Mouse (Mus musculus): ENCODE measurements at regions not wholly inside any gene's neighbourhood (a gene's known extent, or its start where the extent isn't known, plus 50 kb on each side); places are given as distances from the start of the nearest gene placed in this dataset.
A peak's percentile ranks its signal among the peaks of the same experiment; 100 is the strongest.

DNA sequence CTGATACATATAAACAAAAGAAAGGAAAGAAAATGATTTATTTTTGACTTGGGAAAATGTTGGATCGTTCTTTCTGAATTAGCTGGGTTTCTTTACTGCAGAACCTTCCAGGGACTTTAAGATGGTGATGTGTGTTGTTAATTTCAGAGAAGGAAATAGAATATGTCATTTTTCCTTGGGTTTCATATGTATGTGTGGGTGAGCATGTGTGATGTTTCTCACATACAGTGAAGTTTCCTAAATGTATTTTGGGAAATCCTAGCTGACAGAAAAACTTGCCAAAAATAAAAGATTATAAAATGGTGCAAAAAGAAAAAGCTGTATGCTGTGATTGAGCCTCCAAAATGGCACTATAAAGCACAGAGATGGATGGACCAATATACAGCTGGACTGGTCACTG lies 319.2 kb downstream of the Lmx1a start:
- peak; percentile 69 for DNase-seq (ENCODE audit: low read depth, low spot score)

DNA sequence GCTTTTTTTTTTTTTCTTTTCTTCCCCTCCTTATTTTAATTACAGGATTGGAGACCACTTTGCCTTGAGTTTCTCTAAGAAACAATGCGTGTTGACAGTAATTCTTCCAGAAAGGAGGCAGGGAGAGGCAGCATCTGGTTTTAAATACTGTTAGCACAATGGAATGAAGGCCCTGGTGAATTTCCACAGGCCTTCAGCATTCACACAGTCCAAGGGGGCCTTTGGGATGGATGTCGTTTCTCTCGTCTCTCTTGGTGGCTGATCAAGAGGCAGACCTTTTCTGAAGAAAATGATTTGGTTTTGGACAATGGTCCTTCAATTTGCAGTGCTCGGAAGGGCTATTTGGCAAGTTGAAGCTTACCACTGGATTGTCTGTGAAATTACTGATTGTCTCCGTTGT lies 321.4 kb downstream of the Lmx1a start:
- no peak for DNase-seq (ENCODE audit: low read depth, low spot score)

DNA sequence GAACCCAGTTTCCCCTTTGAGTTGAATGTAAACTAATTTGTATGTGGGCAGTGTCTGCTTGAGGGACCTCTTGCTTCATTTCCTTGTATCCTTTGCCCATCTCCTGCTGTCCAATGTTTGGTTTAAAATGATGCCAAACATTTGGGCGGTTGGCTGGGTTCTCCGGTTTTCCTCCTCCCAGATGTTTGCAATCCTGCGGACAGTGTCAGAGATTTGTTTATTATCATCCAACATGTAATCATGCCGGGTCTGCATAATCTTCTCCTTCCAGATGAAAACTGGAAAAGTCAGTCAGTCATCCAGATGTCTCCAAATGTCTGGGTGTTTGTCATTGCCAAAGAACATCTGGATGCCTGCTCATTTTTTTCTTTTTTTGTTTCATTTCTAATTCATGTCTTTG lies 323.0 kb downstream of the Lmx1a start:
- no peak for DNase-seq (ENCODE audit: low read depth, low spot score)

DNA sequence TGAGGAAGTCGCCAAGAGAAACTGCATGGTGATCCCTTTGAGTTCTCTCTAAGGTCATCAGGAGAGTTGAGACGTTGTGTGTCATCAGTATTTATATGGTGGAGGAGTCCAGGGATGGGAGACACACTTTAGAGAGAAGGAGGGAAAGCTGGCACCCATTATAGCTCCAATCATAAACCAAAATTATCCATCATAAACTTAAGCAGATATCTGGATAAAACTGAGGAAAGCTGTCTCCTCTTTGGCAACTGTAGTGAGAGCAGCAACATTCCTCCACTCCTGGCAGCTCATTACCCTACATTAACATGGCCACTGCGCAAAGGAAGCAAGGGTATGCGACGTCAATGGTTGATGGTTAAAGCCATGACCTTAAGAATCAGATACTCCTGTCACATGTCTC lies 323.6 kb downstream of the Lmx1a start:
- DNase-seq (ENCODE audit: low read depth, low spot score): no peak

DNA sequence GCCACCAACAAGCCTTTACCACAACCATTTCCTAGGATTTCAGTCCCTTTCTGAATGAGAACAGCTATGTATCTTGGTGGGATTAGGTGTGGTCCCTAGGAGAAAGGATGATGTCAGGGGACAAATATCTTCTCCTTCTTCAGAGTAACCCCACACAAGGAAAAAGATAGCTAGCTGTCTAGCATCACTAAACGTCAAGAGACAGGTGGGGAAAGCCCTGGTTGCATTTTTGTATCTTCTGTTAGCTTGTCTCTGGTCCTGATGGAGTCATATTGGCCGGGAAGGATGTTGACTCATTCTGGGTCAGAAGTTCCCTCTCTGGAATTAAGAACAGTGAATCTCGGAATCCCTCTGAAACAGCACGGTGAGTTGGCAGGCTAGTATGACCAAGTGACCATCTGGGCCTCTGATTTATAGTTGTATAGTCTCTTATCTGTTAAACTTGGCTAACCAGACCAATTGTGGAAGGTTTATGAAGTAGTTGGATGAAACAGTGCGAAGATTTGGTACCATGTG lies 327.4 kb downstream of the Lmx1a start:
- DNase-seq (ENCODE audit: low read depth, low spot score): no peak

DNA sequence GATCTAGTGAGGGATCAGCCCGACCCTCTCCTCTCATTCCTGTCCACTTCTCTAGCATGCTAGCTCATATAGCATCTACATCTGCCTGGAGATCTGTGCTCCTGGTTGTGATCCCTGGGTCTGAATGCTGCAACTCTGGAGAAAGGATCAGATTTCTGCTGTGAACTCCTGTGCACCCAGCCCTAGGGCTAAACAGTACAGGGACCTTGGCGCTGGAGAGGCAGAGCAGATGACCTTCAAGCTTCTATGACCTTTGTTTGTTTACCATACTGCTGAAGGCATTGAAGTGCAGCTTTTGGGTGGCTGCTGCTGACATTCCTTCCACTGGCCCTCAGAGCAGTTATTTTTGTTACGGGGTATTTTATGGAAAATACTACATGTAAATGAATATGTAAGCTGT lies 337.4 kb downstream of the Lmx1a start:
- DNase-seq (ENCODE audit: low read depth, low spot score): no peak

DNA sequence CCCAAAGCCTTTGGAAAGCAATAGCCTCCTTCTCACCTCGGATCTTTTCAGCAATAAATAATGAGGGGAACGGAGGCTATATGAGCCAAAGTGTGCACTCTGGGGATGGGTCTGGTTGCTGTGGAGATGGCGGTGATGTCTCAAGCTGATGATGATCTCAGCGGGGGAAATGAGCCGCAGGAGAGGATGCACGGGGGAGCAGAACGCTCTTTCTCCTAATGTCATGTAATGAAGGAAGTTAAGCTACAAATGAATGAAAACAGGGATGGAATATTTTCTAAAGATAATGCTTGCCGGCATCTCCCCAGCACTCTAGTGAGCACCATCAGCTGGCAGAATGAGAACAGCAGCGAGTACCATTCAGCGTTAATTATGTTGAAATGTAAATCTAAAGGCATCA lies 355.7 kb downstream of the Lmx1a start:
- no peak for DNase-seq (ENCODE audit: low read depth, low spot score)

DNA sequence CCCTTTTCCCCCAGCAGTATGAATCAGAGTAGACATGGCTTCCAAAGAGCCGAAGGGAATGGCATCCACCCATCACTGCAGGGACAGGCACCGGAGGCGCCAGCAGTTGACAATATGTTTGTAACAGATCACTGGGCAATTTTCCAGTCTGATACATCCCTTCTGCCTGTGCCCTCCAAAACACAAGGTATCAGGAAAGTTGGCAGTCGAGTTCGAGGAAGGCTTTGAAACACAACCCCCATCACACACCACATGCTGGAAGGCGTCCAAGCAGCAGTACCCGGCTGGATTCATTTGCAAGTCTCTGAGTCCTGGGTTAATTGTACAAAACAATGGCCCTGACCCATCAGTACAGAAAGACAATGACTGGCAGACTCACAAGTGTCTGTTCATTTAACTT lies 357.3 kb downstream of the Lmx1a start:
- peak; percentile 34 for DNase-seq (ENCODE audit: low read depth, low spot score)

DNA sequence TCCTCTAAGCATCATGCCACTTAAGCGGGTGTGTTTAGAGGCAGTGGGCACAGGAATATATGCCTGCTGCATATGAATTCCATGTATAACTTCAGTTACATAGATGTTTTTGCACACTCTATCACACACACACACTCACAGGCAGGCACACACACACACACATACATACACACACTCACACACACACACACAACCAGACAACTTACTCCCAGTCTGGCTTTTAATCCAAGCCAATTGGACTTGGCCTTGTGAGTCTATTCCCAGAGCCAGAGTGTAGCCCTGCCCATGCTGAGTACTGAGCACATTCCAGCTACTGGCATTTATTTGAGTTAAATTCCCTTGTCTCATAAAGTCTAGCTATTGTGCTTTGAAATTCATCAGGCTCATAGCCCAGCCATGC lies 357.7 kb downstream of the Lmx1a start:
- DNase-seq (ENCODE audit: low read depth, low spot score): no peak

DNA sequence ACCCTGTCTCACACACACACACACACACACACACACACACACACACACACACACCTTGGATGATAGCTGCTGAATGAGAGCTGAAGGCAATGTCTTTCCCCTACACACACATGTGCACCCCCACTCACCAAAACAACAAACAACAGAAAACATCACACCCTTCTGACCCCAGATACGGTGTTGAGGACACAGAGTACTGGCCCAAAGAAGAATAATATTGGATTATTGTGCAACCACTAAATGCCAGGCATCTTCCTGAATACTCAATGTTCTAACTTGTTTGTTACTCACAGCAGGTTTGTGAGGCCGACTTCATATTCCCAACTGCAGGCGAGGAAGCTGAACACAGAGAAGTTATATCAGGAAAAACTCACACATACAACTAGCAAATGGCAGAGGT lies 360.9 kb downstream of the Lmx1a start:
- no peak for DNase-seq (ENCODE audit: low read depth, low spot score)

DNA sequence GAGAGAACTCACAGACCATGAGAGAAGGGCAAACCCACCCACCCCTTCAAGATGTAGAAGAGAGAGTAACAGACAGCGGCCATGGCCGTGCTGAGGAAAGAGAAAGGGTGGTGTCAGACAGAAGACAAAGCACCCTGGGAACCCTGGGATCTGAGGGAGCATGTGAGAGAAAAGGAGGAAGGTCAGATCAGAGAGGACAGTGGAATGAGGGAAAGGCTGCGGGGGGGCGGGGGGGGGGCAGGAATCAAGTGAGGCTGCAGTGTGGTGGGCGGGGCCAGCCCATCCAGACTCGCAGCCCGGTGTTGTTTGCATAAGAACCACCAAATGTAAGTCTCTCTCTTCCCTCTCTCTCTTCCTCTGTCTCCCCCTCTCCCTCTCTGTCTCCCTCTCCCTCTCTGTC lies 367.4 kb downstream of the Lmx1a start:
- no peak for DNase-seq (ENCODE audit: low read depth, low spot score)

DNA sequence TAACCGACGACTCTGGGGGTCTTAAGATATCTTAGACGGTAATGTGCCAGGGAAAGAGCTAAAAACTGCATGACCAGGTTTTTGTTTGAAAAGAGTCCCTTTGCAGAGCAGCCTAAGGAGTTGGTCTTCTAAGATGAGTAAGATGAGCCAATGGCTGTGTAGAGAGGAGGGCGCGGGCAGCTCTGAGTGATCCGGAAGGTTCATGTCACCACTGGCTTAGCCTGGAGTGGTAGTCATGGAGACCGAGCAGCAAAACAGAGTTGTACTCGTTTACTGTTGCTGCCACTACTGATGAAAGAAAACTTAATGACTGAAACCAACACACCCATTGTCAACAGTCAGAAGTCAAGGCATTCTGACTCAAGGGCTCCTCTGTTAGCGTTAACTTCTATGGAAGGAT lies 368.4 kb downstream of the Lmx1a start:
- no peak for DNase-seq (ENCODE audit: low read depth, low spot score)

DNA sequence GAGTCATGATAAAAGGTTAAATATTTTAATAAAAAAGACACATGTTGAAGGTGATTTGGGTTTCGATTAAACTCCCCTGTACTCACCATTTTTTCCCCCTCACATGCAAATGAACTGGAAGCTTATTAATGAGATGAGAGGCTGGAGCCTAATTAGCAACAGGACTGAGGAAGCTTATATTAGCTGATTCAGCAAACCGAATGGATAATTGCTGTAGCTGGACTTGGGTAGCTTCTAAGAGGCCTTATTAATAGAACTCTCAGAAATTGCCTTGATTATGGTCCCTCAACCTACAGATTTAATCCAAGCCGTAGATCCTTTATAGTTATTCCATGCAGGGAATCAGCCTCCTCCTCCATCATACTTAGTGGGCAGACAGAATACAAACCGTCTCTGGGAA lies 369.7 kb downstream of the Lmx1a start:
- DNase-seq (ENCODE audit: low read depth, low spot score): no peak

DNA sequence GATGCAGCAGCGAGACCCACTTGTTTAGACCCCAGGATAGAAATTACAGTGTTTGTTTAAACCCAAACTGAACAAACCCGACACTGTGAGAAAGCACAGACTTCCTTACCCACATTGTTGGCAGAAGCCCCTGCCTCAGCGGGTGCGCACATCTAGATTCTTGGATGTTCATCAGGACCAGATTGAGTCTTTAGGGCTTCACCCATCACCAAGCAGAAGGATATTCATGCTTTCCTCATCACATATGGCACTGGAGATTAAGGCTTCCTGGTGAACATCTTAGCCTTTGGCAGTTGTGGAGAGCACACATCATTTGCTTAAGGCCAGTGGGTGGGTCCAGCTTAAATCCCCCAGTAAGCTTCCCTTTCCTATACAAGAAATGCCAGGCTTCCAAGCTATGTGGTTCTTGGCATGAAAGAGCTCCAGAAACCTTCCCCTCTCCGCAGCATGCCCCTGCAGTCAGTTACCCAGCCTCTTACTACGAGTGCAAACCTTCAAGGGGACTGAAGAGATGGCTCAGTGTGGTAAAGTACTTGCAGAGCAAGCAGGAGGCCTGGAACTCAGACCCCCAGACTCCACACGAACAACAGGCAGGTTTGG lies 367.9 kb downstream of the Pbx1 start:
- DNase-seq (ENCODE audit: low read depth, low spot score): no peak

DNA sequence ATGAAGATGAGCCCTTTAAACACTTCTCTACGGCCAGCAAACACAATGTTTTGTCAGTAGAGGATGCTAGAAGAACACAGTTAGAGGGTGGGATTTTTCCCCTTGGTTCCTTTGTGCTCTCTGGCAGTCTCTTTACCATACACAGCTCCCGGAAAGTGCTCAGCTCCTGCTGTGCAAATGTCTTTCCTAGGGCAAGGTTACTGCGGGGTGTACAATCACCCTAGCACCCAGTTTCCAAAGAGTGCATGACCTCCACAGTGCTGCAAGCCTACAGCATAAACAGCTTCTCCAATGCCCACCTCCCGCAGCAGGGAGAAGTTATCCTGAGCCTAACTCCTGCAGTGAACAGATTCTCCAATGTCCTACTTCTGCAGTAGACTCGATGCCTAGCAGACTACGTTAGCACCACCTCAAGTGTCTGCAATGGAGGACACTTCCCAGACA lies 366.4 kb downstream of the Pbx1 start:
- DNase-seq (ENCODE audit: low read depth, low spot score): no peak

DNA sequence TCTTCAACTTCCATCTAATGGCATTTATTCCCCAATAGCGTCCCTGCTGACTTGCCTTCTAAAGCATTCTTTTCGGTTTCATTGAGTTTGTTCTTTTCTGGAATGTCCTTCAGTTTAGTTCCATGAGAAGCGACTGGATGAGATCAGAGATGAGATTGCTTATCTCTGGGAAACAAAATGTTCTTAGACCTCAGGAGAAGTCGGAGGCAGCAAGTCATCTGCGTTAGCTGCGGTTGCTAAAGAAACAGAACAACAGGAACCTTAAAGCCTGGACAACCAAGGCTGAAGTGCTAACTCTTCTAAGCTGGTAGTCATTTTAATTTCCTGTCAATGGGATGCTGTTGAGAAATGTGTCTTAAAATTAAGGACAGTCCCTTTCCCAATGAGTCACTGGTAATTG lies 365.3 kb downstream of the Pbx1 start:
- no peak for DNase-seq (ENCODE audit: low read depth, low spot score)

DNA sequence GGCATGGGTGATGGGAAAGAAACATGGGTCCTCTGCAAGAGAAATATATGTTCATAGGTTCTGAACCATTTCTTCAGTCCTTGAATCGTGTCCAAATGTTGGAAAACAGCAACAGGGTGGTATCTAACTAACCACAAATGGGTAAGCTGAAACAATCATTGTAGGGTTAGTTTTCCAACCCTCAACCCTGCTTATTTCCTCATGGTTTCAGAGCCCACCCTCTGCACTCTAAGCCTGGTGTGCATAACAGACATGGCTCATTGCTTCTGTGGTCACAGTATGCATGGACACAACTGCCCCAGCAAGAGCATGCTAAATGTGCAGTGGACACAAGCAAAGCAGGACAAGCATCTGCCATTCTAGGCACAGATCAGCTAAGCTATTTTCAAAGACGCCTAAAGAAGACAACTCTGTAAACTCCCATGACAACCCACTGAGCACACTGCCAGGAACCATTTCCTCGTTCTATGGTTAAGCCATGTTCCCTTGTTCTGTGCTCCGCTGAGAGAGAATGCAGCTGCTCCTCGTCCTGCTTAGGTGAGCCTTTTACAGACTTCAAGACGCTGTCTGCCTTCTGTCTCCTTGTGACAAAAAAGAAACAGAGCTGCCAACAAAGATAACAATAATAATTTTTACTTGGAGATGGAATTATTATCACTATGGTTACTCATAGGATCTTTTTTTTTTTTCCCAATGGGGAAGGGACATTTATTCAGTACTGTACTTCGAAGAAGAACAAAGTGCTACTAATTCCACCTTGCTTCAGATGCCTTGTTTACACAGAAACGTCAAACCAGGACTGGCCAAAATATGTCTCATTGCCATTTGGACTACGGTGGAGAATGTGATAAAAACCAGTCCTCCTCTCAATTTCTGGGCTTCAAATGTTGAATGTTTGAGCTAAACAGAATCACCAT lies 363.8 kb downstream of the Pbx1 start:
- DNase-seq (ENCODE audit: low read depth, low spot score): no peak

DNA sequence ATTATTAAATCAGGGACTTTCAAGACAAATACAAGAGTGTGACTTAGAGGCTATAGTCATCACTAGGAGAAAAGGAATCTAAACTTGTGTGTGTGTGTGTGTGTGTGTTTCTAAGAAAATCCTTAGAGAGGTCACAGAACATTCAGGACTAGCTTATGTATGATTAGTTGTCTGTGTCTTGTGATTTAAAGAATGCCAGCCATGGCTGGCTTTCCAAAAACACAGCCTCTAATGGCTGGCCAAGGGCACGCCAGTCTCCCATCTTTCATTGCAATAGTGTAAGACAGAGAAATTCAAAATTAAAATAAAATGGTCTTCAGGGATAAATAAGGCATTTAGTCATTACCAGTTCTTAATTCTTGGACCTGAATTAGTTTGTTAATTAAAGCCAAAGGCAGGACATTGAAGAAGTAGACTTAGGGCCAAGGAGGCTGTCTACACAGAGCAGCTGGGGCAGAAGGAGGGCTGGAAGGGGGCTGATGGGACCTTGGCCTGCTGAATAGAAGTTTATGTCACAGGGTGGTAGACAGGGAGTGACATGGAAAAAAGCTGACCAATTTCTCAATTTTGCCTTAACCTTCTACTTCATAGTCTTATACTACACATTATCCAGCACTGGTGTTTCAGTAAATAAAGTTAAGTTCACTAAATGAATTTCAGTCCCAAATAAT lies 363.0 kb downstream of the Pbx1 start:
- DNase-seq (ENCODE audit: low read depth, low spot score): no peak
